Mouse (Mus musculus) ES-Bruce4 (cell line): ENCODE measurements at regions not wholly inside any gene's neighbourhood (a gene's known extent, or its start where the extent isn't known, plus 50 kb on each side); places are given as distances from the start of the nearest gene placed in this dataset.

ENCODE experiments used
- H3K27ac ChIP-seq: 2 replicates; pipeline ENCODE4 v1.5.1; 2012; ENCODE audit warnings: low read length, inconsistent platforms; ENCODE audit not compliant: insufficient read depth
- H3K27me3 ChIP-seq: 2 replicates; pipeline ENCODE4 v1.6.1; 2012; ENCODE audit warnings: mild to moderate bottlenecking, low read length, inconsistent platforms; ENCODE audit not compliant: control insufficient read depth, poor library complexity, insufficient read depth, severe bottlenecking
- H3K36me3 ChIP-seq: 2 replicates; pipeline ENCODE4 v1.6.1; 2012; ENCODE audit warnings: inconsistent platforms, mild to moderate bottlenecking, low read length, moderate library complexity; ENCODE audit not compliant: control insufficient read depth, poor library complexity, insufficient read depth, severe bottlenecking
- H3K4me1 ChIP-seq: one replicate; pipeline ENCODE4 v1.8.1; 2011; ENCODE audit warnings: low read length; ENCODE audit not compliant: control insufficient read depth, insufficient read depth
- H3K4me3 ChIP-seq: 2 replicates; pipeline ENCODE4 v1.5.1; 2011; ENCODE audit warnings: low read depth, mild to moderate bottlenecking, low read length
- H3K9ac ChIP-seq: 2 replicates; pipeline ENCODE4 v1.6.1; 2012; ENCODE audit warnings: low read depth, mild to moderate bottlenecking, inconsistent platforms; ENCODE audit not compliant: poor library complexity, severe bottlenecking
- H3K9me3 ChIP-seq: replicated peaks from 2 replicates; pipeline ENCODE4 v1.6.1; 2012; ENCODE audit warnings: mild to moderate bottlenecking, low read length, inconsistent platforms; ENCODE audit not compliant: control insufficient read depth, poor library complexity, insufficient read depth, severe bottlenecking
- CTCF ChIP-seq: IDR thresholded peaks from one replicate; pipeline ENCODE4 v1.8.1; 2011; ENCODE audit warnings: low read depth, low read length
- EP300 ChIP-seq: IDR thresholded peaks from 2 replicates; pipeline ENCODE4 v1.6.1; 2011; ENCODE audit warnings: low read depth, low read length; ENCODE audit not compliant: insufficient read depth
- POLR2A ChIP-seq: IDR thresholded peaks from one replicate; pipeline ENCODE4 v1.8.1; 2011; ENCODE audit warnings: low read length; ENCODE audit not compliant: insufficient read depth

- H3K9me3 ChIP-seq: no peaks in the 10 kb centered on the region
- H3K4me1 ChIP-seq: peaks cover under 1% of the 10 kb centered on the region
- H3K9ac ChIP-seq: no peak overlapping the region
- no peak overlapping the region for H3K4me3 ChIP-seq
- no peak overlapping the region for H3K27ac ChIP-seq
- H3K36me3 ChIP-seq: no peaks in the 10 kb centered on the region
- no peaks in the 10 kb centered on the region for H3K27me3 ChIP-seq
- no peak for TF ChIP-seq CTCF
- TF ChIP-seq EP300: no peak
- no peak for TF ChIP-seq POLR2A
Measured at GRCm38 (mm10) chr10:66953248-66953975, 142.5 kb upstream of the Jmjd1c start.

- no peak overlapping the region for H3K9ac ChIP-seq
Measured at GRCm38 (mm10) chr10:66953976-66954505, 141.9 kb upstream of the Jmjd1c start.

GRCm38 (mm10) chr10:66955430-66955829 lies 140.5 kb upstream of the Jmjd1c start:
- no peaks in the 10 kb centered on the region for H3K9me3 ChIP-seq
- H3K36me3 ChIP-seq: no peaks in the 10 kb centered on the region
- H3K27me3 ChIP-seq: no peaks in the 10 kb centered on the region
- no peak overlapping the region for H3K27ac ChIP-seq
- peaks cover 2% of the 10 kb centered on the region for H3K4me1 ChIP-seq
- TF ChIP-seq CTCF (no peak), POLR2A (no peak), EP300 (no peak)
- H3K4me3 ChIP-seq: no peak overlapping the region
- H3K9ac ChIP-seq: no peak overlapping the region

More at GRCm38 (mm10) chr10:66953976-66954505, 141.9 kb upstream of the Jmjd1c start:
- Histone ChIP-seq H3K27me3 (no peaks in the 10 kb centered on the region), H3K36me3 (no peaks in the 10 kb centered on the region), H3K27ac (no peak overlapping the region), H3K9me3 (no peaks in the 10 kb centered on the region), H3K4me3 (no peak overlapping the region), H3K4me1 (peaks cover 2% of the 10 kb centered on the region)
- TF ChIP-seq CTCF: no peak
- no peak for TF ChIP-seq POLR2A
- no peak for TF ChIP-seq EP300

GRCm38 (mm10) chr10:66956619-66957018 lies 139.3 kb upstream of the Jmjd1c start:
- Histone ChIP-seq H3K27me3 (no peaks in the 10 kb centered on the region), H3K27ac (no peak overlapping the region), H3K9me3 (no peaks in the 10 kb centered on the region), H3K4me3 (no peak overlapping the region), H3K36me3 (no peaks in the 10 kb centered on the region), H3K4me1 (peaks cover 2% of the 10 kb centered on the region), H3K9ac (no peak overlapping the region)
- TF ChIP-seq EP300 (no peak), CTCF (no peak), POLR2A (no peak)

GRCm38 (mm10) chr10:66957373-66957772 lies 138.6 kb upstream of the Jmjd1c start:
- TF ChIP-seq POLR2A (no peak), CTCF (no peak), EP300 (no peak)
- no peak overlapping the region for H3K27ac ChIP-seq
- no peak overlapping the region for H3K9ac ChIP-seq
- H3K36me3 ChIP-seq: no peaks in the 10 kb centered on the region
- no peaks in the 10 kb centered on the region for H3K27me3 ChIP-seq
- H3K4me3 ChIP-seq: no peak overlapping the region
- no peaks in the 10 kb centered on the region for H3K9me3 ChIP-seq
- peaks cover 2% of the 10 kb centered on the region for H3K4me1 ChIP-seq
